Mouse (Mus musculus) neutrophil, adult 65 days (primary cell): ENCODE results near the gene Il18. TPM values are rescaled to one million over a fixed set of nuclear protein-coding genes. Genes with fewer than 3 reads are reported as not detected.

ENCODE experiments used
- total RNA-seq: library from RNA; stranded (reverse); gene quantifications from 2 replicates; pipeline ENCODE4 v1.2.4, GENCODE M21; 2023

Il18 gene
- 2.9 and 3.1 TPM in 2 replicates for total RNA-seq

GRCm38 (mm10) chr9:50554241-50555093 is at the start of gene Il18:
TSS of gene Il18 (plus strand) at chr9:50554827.

GRCm38 (mm10) chr9:50528293-50528892 is 26.2 kb upstream of the Il18 start, which contains the start of gene Pts:
TSS of gene Pts (minus strand) at chr9:50528724.

GRCm38 (mm10) chr9:50555094-50555446 is 443 bp downstream of the Il18 start, which contains the start of gene Bco2:
TSS of gene Bco2 (minus strand) at chr9:50555181.

GRCm38 (mm10) chr9:50561145-50561917 is 6.7 kb downstream of the Il18 start, which contains the start of gene Tex12:
TSS of gene Tex12 (minus strand) at chr9:50561325.

GRCm38 (mm10) chr9:50603189-50603997 is 48.8 kb downstream of the Il18 start, which contains the start of the genes Sdhd and Timm8b:
TSS of gene Sdhd (minus strand) at chr9:50603812.
TSS of gene Timm8b (plus strand) at chr9:50603910.

GRCm38 (mm10) chr9:50616766-50617603 is 62.4 kb downstream of the Il18 start, which contains the start of the genes Pih1d2 and Nkapd1:
TSS of gene Pih1d2 (plus strand) at chr9:50617321.
TSS of gene Nkapd1 (minus strand) at chr9:50617464.

Other genes starting within 250 kb of the Il18 start
- 350 and 578 TPM in 2 replicates for gene Rpl10-ps3, start 209.9 kb upstream of the Il18 start, total RNA-seq
- gene Plet1, start 60.3 kb upstream of the Il18 start, total RNA-seq = not detected in 2 replicates
- gene Pts, start 26.1 kb upstream of the Il18 start, total RNA-seq = 31.1 and 34.3 TPM in 2 replicates
- 0.48 and 0.57 TPM in 2 replicates for gene Bco2, start 354 bp downstream of the Il18 start, total RNA-seq
- not detected in 2 replicates for gene Tex12, start 6.5 kb downstream of the Il18 start, total RNA-seq
- gene Sdhd, start 49.0 kb downstream of the Il18 start, total RNA-seq = 84.4 and 90.4 TPM in 2 replicates
- 47.6 and 56.5 TPM in 2 replicates for gene Timm8b, start 49.1 kb downstream of the Il18 start, total RNA-seq
- 0.54 and 1.2 TPM in 2 replicates for gene Pih1d2, start 62.5 kb downstream of the Il18 start, total RNA-seq
- gene Nkapd1, start 62.6 kb downstream of the Il18 start, total RNA-seq = 17.8 and 23.0 TPM in 2 replicates
- 13.4 and 15.6 TPM in 2 replicates for gene Dlat, start 105.0 kb downstream of the Il18 start, total RNA-seq
- gene Dixdc1, start 184.7 kb downstream of the Il18 start, total RNA-seq = not detected in 2 replicates
- gene 2310030G06Rik, start 191.7 kb downstream of the Il18 start, total RNA-seq = not detected in 2 replicates
- 1.1 and 1.2 TPM in 2 replicates for gene Cryab, start 196.5 kb downstream of the Il18 start, total RNA-seq
- not detected in 2 replicates for gene Hspb2, start 197.5 kb downstream of the Il18 start, total RNA-seq
- 4.5 and 5.5 TPM in 2 replicates for gene Fdxacb1, start 213.4 kb downstream of the Il18 start, total RNA-seq
- 8.3 and 10.0 TPM in 2 replicates for gene Alg9, start 220.2 kb downstream of the Il18 start, total RNA-seq
- 6.8 and 7.7 TPM in 2 replicates for gene 1110032A03Rik, start 220.7 kb downstream of the Il18 start, total RNA-seq